Mouse (Mus musculus) T-helper 1 cell (primary cell): ENCODE measurements around the gene Fut9.

Experiments
- in situ Hi-C: fragments of 300-600 bp; cut with MboI, MseI; formaldehyde crosslinking; loops from one replicate; pipeline ENCODE4 v1.15.1; 2025; ENCODE audit warnings: high pct_unique_total_duplicates

Gene Fut9

GRCm38 (mm10) chr4:25647593-25647992 is 152.5 kb downstream of the Fut9 start:
- in situ Hi-C loops = no loop called here

- in situ Hi-C loops = no loop called here
These were observed 154.5 kb downstream of the Fut9 start for GRCm38 (mm10) chr4:25645580-25645979.

GRCm38 (mm10) chr4:25641993-25642392 is 158.1 kb downstream of the Fut9 start:
- in situ Hi-C loops = no loop called here

GRCm38 (mm10) chr4:25633262-25633661 is 166.8 kb downstream of the Fut9 start:
- in situ Hi-C loops = no loop called here

GRCm38 (mm10) chr4:25628113-25628512 is 171.9 kb downstream of the Fut9 start:
- in situ Hi-C loops = no loop called here

- in situ Hi-C loops = no loop called here
These were observed 172.6 kb downstream of the Fut9 start for GRCm38 (mm10) chr4:25627467-25627866.

GRCm38 (mm10) chr4:25627039-25627438 is 173.0 kb downstream of the Fut9 start:
- in situ Hi-C loops = no loop called here

GRCm38 (mm10) chr4:25623176-25623575 is 176.9 kb downstream of the Fut9 start:
- in situ Hi-C loops = no loop called here

GRCm38 (mm10) chr4:25617301-25617700 is 182.7 kb downstream of the Fut9 start:
- in situ Hi-C loops = no loop called here

GRCm38 (mm10) chr4:25613426-25613825 is 186.6 kb downstream of the Fut9 start:
- in situ Hi-C loops = no loop called here

- in situ Hi-C loops = no loop called here
These were observed 189.6 kb downstream of the Fut9 start for GRCm38 (mm10) chr4:25610481-25610880.

- in situ Hi-C loops = no loop called here
These were observed 206.8 kb downstream of the Fut9 start for GRCm38 (mm10) chr4:25593218-25593617.
